Mouse (Mus musculus): ENCODE data around the gene Cdkn1c.

DNA sequence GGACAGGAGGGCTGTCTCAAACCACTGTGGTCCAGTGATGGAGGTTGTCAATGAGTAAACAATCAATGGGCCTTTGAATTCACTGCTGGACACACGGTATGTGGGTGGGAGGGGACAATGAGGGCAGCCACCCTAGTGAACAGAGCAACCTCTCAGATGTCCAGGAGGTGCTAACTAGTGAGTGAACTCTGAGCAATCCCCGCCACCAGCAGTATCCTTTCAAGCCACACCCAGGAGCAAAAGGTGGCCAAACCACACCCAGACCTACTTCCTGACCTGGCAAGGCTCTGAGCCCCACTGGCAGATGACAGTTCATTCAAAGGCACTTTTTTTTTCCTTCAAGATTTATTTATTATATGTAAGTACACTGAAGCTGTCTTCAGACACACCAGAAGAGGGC, 40.1 kb upstream of the Cdkn1c start:
- TF ChIP-seq ZNF384 (IDR thresholded peaks at IDR 0.05; ENCODE audit: low read depth, low read length) (peak; percentile 86), MAX (IDR thresholded peaks at IDR 0.05; ENCODE audit: low read length) (no peak), SIN3A (IDR thresholded peaks at IDR 0.05; ENCODE audit: low read length) (no peak), UBTF (IDR thresholded peaks at IDR 0.05; ENCODE audit: borderline replicate concordance, insufficient read depth, low read depth, low read length) (no peak), POLR2A (IDR thresholded peaks at IDR 0.05; ENCODE audit: control insufficient read depth in 1 of 2, insufficient read depth in 1 of 2, low read depth in 1 of 2, low read length in 2 of 2, poor library complexity in 1 of 2) (peak in 1 of 2 experiments; percentile 41; a peak in 1 of 4 replicates), POLR2AphosphoS2 (IDR thresholded peaks at IDR 0.05; ENCODE audit: low read length) (peak; percentile 56; the same call in 1 of the 2 replicates), CTCF (IDR thresholded peaks at IDR 0.05 in 2 of 3, conservative IDR thresholded peaks at IDR 0.05 in 1 of 3; ENCODE audit: control insufficient read depth in 1 of 3, insufficient read depth in 1 of 3, low read depth in 2 of 3, low read length in 3 of 3, poor library complexity in 1 of 3, severe bottlenecking in 1 of 3) (no peak), ZKSCAN1 (IDR thresholded peaks at IDR 0.05; ENCODE audit: low read depth, low read length) (no peak), TAL1 (IDR thresholded peaks at IDR 0.05; ENCODE audit: low read length) (no peak), HCFC1 (IDR thresholded peaks at IDR 0.05; ENCODE audit: low read depth, low read length) (no peak), MXI1 (IDR thresholded peaks at IDR 0.05; ENCODE audit: low read depth, low read length) (no peak)

Data from MEL (cell line).